Mouse (Mus musculus) testis, adult 10 weeks (tissue): ENCODE data around the gene Fam57a. TPM values are rescaled to one million over a fixed set of nuclear protein-coding genes. Genes with fewer than 3 reads are reported as not detected.

Experiments used
- polyA plus RNA-seq: library from polyadenylated mRNA; stranded (reverse); fragments of 350-450 nt; fragmentation: Illumina TruSeq; extraction: RNeasy Lipid Tissue Mini Kit (QIAGEN cat#74804); gene quantifications from one replicate; pipeline ENCODE4 v1.2.3, GENCODE M21; 2014; ENCODE audit warnings: low read depth, low replicate concordance

The Fam57a gene
- polyA plus RNA-seq, result 2.3 TPM

GRCm38 (mm10) chr11:76179495-76180145, at the start of gene Fam57a, which contains the start of gene Vps53:
Gene Fam57a, plus strand, starts transcription at chr11:76179671.
Gene Vps53, minus strand, starts transcription at chr11:76179647.

GRCm38 (mm10) chr11:76217390-76217800, 37.9 kb downstream of the Fam57a start, which contains the start of the genes Dbil5 and Gemin4:
Gene Dbil5, plus strand, starts transcription at chr11:76217608.
Gene Gemin4, minus strand, starts transcription at chr11:76217664.

GRCm38 (mm10) chr11:76242901-76243810, 63.7 kb downstream of the Fam57a start, which contains the start of the genes Mrm3 and Glod4:
Gene Mrm3, plus strand, starts transcription at chr11:76243715.
Gene Glod4, minus strand, starts transcription at chr11:76243725.

Other genes starting within 250 kb of the Fam57a start
- gene Rph3al, start 241.2 kb upstream of the Fam57a start, polyA plus RNA-seq, result 0.39 TPM
- gene 1700016K19Rik, start 179.8 kb upstream of the Fam57a start, polyA plus RNA-seq, result 141 TPM
- 0.98 TPM for gene Rflnb, start 151.9 kb upstream of the Fam57a start, polyA plus RNA-seq
- 17.0 TPM for gene Vps53, start within 50 bp of the Fam57a start, polyA plus RNA-seq
- gene Dbil5, start 37.9 kb downstream of the Fam57a start, polyA plus RNA-seq, result 1,688 TPM
- gene Gemin4, start 38.0 kb downstream of the Fam57a start, polyA plus RNA-seq, result 16.4 TPM
- gene Mrm3, start 64.0 kb downstream of the Fam57a start, polyA plus RNA-seq, result 2.5 TPM
- gene Glod4, start 64.1 kb downstream of the Fam57a start, polyA plus RNA-seq, result 46.5 TPM
- gene Nxn, start 219.5 kb downstream of the Fam57a start, polyA plus RNA-seq, result 34.5 TPM
- gene Timm22, start 227.3 kb downstream of the Fam57a start, polyA plus RNA-seq, result 2.3 TPM